Mouse (Mus musculus): ENCODE data around the gene Arhgap24.

Gene Arhgap24

DNA sequence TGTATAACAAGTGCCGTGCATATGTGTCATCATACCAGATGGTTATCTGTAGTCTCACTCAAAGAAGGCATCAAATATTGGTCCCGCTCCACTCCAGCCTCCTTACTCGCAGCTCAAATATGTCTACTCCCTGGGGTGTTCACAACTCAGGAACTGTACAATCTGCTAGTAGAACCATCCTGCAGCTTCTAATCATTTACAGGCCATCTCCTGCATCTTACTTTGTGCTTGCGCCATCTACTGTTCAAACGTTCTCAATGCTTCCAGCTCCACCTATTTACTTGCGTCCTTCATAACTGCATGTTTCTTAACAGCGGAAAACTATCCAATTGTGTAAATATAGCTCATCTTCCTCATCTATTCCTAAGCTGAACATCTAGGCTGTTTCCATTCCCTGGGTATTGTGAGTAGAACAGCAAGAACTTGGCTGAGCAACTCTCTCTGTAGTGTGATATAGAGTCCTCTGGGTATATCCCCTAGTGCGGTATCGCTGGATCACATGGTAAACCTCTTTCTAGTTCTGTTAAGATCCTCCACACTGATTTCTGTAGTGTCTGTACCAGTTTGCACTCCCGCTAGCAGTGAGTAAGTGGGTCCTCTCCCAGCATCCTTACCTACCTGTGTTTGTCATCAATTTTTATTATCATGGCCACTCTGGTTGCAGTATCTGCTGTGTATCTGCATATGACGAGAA, 393.6 kb downstream of the Arhgap24 start:
- peak; percentile 82 for DNase-seq (ENCODE audit: low spot score)

DNA sequence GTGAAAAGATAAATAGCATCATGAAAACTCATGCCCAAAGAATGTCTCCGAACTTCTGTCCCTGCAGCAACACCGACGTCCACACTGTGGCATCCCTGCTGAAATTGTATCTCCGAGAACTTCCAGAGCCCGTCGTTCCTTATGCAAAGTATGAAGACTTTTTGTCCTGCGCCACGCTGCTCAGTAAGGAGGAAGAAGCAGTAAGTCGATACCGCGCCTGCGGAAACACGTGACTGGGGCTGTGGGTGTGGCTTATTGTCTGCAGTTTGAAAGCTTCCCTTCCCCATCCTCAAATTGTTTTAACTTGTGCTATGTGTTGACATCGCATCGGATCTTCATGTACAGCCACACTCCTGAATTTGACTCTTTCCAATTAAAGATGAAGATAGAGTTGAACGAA, 394.4 kb downstream of the Arhgap24 start:
- peak; percentile 22 for DNase-seq (ENCODE audit: low spot score)

DNA sequence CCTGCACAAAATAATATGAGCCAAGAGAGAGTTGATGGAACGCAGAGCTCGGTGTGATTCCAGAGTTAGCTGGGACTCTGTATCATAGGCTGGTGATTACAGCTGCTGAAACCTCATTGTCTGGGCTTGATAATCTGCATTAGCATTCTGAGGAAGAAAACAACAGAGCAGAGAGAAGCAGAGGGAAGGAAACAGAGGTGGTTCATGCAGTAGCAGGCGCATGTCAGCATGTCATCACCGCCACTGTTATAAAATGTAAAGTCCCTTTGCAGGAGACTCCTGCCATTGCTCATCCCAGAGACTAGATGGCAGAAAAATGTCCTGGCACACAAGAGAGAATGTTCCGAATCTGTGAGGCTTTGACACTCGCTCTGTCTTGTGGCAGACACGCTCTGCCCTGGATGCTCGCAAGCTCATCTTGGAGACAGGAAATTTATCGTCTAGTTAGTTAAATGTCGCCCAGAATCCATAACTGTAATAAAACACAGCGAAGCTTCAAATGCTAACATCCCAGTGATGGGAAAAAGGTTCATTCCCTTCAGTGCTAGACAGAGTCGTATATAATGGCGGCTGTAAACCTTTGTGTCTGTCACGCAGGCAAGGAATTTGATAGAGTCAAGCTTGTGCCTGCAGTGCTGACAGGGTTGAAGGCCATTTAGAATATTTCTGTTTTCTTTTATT, 407.4 kb downstream of the Arhgap24 start:
- no peak for DNase-seq (ENCODE audit: low spot score)

GRCm38 (mm10) chr5:102889163-102889488, 407.9 kb downstream of the Arhgap24 start:
- no peak for DNase-seq (ENCODE audit: low spot score)

- no peak for DNase-seq (ENCODE audit: low spot score)
Observed at GRCm38 (mm10) chr5:102892226-102892625, 411.0 kb downstream of the Arhgap24 start.

GRCm38 (mm10) chr5:102898301-102898700, 417.1 kb downstream of the Arhgap24 start:
- DNase-seq (ENCODE audit: low spot score) = no peak

- DNase-seq (ENCODE audit: low spot score) = no peak
Observed at GRCm38 (mm10) chr5:102899680-102900215, 418.6 kb downstream of the Arhgap24 start.

- DNase-seq (ENCODE audit: low spot score) = no peak
Observed at GRCm38 (mm10) chr5:102901176-102901575, 420.0 kb downstream of the Arhgap24 start.

DNA sequence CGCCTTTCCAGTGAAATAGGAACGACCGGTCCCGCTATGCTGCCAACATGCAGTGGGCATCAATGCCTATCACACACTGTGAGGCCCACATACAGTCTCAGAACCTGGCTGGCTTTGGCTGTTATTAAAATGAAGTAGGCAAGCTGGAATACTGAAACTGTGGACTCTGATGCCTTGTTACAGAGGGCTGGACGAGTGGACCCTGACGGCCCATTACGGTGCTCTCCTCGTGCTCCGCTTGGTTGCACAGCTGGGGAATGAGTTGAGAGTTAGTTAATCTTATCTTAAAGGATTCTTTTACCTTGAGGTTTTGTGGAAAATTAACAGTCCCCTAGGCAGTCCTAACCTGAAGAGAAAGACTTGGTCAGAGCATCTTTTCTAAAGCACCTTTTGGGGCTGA, 422.3 kb downstream of the Arhgap24 start:
- DNase-seq (ENCODE audit: low spot score) = no peak

DNA sequence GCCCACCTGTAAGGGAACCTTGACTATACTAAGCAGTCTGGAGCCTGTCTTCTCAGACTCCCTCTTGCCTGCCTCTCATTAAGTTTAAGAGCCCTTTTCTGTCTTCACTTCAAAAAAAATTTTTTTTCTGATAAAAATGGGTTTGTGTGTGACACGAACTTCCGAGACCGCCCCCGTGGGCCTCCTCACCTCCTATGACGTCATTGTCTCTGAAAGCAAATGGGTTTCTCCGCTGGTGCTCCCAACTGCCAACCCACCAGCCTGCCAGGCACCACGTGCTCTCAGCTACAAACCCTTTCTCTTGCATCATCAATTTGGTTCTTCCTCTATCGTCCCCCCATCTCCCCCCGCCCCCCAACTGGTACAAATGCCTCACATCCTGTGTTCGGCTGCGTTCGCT, 422.9 kb downstream of the Arhgap24 start:
- DNase-seq (ENCODE audit: low spot score) = no peak

- no peak for DNase-seq (ENCODE audit: low spot score)
Observed at GRCm38 (mm10) chr5:102905441-102906211, 424.4 kb downstream of the Arhgap24 start.

DNA sequence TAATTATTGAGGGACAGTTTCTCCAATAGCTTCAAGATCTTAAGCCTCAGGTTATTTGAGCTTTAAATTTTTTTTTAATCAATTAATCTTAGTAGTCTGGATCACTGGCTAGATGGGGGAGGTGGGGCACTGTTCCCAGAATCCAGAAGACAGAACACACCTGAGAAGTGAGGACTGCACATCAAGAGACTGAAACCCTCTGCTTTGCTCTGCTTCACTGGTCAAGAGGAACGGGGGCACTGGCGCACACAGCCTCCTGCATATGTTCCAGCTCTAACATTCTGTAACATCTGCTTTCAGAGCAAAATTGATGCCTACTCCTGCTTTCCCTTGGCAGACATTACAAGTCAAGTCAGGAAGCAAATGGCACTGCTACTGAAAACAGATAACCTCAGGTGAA, 439.0 kb downstream of the Arhgap24 start:
- DNase-seq (ENCODE audit: low spot score) = no peak

DNA sequence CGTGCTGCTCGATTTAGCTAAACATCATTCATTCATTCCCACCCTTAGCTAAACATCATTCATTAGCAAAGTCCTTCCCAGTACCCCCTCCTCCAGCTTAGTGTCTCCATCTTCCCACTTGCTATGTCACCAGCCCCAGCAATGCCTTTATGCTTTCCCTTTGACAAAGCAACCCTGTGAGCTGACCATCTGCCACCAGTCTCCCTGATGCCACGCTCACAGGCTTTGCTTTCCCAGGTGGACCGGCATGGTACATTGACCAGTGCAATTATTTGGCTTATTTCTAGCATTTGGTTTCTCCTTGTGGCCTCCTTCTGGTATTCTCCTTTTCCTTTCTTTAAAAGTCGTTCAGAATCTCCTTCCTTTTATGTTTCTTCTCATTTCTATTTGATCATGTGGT, 445.6 kb downstream of the Arhgap24 start:
- DNase-seq (ENCODE audit: low spot score) = no peak

GRCm38 (mm10) chr5:102930161-102930560, 449.0 kb downstream of the Arhgap24 start:
- DNase-seq (ENCODE audit: low spot score) = no peak

- peak; percentile 40 for DNase-seq (ENCODE audit: low spot score)
Observed at GRCm38 (mm10) chr5:102943864-102944630, 462.9 kb downstream of the Arhgap24 start.

- DNase-seq (ENCODE audit: low spot score) = peak; percentile 65
Observed at GRCm38 (mm10) chr5:102946625-102947024, 465.4 kb downstream of the Arhgap24 start.

DNA sequence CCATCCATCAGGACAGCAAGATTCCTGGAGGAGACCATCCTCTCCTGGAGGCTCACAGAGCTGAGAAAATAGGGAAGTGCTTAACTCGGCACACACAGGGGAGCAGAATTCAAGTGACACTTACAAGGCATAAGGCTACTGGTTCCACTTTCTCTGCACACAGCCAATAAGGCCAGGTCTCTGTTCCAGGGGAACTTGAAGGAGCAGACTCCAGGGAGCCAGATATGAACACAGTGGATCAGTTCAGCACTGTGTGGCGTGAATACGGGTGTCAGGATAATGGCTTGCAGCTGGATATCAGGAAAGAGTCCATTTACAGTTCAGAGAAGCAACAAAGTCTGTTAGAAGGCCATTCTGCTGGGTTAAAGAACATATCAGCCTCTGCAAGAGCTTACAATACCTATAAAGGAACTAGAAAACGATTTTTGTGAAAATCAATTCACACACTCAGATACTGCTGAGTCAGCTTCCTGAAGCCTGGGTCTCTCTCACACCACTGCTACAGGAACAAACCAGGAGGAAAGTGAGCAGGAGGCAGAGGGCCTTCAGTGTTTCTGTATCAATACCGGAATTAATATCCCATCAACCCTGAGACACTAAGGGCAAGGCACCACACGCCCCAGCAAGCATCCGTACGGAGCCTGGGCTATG, 466.0 kb downstream of the Arhgap24 start:
- DNase-seq (ENCODE audit: low spot score) = peak; percentile 1
